Mouse (Mus musculus) thymus, postnatal 14 days (tissue): ENCODE results near the gene Myh9.

Source experiments
- DNase-seq: peaks from one replicate; pipeline ENCODE4 v3.0.0; 2021

Myh9 gene

DNA sequence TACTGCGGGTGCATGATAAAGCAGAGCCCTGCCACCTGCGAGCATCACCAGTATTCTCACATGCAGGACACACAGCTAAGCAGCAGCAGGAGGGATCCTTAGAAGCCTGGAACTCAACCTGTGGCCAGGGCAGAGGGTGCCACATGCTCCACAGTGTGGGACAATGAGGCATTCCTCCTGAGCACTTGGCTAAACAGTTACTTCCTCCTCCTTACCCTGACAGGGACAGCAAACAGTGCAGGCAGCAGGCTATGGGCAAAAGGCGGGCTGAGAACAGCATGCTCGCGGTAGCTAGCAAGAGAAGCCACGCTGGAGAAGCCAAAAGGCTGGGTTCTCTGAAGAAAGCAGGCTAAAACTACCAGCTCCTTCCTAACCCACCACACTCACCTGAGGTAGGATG is 14.2 kb downstream of the Myh9 start:
- no peak for DNase-seq

DNA sequence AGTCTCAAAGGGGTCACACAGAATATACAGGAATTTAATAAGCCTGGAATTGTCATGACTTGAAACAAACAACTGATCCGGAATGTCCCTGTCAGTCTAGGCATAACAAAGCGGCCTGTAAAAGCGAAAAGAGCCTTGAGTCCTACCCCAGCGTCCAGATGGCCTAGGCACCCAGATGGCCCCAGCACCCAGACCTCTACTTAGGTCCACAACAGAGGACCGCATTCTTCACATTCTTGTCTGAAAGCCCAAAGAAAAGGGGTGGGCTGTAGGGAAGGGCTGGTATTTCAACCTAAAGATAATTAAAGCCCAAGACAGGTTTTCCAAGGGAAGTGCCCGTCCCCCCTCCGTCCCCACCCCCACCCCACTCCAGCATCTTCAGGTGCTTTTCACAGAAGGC is 14.6 kb downstream of the Myh9 start:
- no peak for DNase-seq

DNA sequence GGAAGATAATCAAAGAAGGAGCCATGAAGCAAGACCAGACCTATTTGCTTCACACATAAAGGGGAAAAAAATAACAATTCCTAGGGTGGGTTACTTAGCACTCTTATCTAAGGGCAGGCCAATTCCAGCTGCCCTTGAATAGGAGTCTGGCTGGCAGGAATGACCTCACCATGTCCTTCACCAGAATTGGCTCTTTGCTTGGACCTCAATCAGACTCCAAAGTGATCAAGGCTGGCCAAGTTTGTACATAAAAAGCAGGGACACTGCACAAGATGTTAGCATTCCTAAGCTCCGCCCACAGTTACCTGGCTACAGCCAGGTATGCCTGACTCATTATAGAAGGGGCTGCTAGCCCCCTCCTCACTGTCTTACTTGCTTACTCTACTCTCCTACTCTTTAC is 16.6 kb downstream of the Myh9 start:
- no peak for DNase-seq

DNA sequence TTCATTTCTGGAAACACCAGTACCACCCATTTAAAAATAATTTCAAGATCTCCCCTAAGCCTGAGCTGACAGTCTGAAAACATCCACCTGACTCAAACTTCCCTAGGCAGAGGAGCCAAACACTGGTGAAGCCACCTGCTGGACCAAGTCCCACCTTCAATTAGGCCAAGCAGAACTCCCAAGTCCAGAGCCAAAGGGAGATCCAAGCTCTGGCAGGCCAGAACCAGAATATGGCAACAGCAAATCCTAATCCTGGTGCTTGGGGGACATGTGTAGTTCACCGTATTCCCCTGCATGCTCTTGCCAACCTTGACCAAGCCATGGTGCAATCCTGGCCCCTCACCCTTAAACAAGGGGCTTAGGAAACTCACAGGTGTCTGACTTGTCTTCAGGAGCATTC is 17.7 kb downstream of the Myh9 start:
- no peak for DNase-seq

DNA sequence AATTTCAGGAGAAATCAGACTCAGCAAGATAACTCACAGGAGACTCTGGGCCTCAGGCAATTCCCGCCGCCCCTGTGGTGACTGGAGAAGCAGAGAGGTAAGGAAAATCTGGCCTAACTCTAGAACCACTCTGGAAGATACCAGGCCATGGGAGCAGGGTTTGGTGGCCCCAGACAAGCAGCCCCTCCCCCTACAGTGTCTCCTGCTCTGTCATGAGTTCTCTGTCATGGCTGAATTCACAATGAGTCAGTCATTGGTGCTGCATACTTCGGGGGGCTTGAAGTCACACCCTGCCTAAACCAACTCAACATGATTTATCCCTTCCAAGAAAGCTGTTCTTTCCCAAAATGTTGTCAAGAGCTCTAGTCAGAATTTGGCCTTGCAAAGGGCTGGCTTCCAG is 18.3 kb downstream of the Myh9 start:
- no peak for DNase-seq

DNA sequence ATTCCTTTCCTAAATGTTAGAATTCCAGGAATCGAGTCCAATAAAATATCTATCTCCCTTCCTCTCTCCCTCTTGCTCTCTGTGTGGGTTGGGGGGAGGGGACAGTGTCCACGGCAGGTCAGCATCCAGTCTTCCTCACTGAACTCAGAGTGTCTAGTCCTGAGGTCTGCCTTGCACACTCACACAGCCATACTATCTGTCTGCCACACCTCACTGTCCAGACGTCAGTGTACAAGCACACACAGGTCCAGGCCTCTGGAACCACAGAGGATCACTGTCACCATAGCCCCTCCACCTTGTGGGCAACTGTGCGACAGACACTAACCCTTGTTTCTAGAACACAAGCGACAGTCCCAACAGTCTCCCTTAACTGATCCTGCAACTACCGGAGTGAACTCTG is 18.8 kb downstream of the Myh9 start:
- no peak for DNase-seq

DNA sequence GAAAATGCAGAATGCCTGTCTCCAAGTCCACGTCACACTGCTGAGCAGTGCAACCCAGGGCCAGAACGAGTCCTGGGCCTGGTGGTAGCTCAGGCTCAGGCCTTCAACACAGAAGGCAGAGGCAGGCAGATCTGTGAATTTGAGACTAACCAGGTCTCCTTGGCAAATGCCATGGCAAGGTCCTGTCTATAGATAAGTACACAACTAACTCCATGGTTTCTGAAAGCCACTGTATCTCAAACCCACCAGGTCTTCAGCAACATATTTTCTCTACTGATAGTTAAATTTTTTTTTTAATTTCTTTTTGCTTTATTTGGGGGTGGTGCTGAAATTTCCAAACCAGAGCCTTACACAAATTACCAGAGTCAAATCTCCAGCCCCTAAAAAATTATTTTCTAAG is 19.3 kb downstream of the Myh9 start:
- no peak for DNase-seq

DNA sequence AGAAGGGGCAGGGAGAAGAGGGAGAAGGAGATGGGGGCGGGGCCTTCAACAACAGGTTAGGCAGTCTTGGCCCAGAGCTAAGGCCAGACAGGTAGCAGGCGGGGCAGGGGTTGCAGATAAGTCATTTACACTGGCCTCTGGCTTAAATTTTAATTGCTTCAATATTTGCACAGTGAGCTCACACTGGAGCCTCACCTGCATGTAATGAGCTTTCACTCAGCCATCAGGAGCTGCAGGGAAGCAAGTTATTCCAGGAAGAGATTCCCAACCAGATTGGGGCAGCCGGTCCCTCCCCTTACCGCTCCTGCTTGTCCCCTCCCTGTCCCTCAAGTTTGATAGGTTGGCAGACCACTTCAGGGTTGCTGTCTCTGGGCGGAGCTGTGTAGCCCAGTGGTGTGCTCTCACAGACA is 19.9 kb downstream of the Myh9 start:
- DNase-seq = no peak

DNA sequence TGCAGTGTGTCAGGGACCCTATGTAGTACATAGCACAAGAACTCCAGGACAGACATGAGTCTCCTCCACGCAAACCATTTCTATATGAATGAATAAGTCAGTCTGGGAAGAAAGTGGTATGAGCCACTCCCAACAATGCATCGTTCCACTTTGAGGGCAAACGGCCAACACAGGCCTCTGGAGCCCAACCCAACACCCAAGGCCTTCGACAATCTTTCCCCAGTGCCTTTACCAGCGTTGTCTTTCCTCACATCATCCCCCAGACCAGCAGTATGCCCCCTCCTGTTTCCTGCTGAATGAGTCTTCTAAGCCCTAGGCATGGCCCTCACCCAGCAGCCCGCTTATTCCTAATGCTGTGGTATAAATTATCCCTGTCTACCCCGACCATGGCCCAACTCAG is 20.6 kb downstream of the Myh9 start:
- no peak for DNase-seq

DNA sequence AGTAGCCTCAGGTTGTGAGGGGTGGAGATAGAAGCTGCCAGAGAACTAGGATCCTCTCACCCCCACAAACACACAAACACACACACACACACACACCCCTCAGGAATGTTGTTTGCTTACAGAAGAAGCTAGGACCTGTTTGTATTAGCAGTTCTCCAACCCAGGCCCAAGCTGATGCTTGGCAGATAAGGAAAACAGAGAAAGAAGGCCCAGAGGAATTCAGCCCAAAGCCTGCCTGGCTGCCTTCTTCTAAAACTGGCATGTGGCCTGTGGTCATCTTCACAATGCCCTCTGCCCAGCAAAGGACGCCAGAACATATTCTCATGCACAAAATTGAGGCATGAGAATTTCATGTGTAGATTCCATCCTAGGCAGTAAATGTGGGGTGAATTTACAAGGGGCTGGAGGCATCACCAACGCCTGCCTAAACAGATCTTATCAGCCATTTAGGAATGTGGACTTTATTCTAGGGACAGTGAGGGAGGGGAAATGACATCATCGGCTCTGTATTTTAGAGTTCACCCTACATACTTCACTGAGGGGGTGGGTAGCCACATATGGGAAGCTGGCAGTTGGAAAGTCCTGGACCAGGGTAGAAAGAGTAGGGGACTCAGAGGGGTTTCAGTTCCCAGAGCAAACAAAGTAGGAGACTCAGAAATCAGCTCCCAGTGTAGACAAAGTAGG is 21.4 kb downstream of the Myh9 start:
- no peak for DNase-seq

DNA sequence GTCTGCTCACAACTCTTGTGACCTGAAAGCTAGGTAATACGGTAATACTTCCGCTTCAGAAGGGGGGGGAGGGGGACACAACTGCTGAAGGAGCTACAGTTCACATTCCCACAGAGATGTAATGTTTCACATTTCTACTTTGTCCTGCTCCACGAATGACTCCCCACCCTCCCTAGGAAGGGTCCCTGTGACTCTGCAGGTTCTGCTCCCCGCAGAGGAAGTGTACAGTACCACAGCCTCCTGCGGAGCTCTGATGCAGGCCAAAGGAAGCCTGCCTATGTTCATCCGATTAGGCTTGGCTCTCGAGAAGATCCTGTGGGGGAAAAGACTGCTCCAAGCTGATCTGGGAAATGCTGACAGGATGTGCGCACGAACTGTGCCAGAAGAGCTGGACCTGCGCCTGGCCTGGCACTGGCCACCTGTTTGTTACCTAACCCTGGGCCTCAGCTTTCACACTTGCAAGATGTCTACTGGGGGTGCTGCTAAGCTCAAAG is 22.0 kb downstream of the Myh9 start:
- DNase-seq = peak; percentile 43

DNA sequence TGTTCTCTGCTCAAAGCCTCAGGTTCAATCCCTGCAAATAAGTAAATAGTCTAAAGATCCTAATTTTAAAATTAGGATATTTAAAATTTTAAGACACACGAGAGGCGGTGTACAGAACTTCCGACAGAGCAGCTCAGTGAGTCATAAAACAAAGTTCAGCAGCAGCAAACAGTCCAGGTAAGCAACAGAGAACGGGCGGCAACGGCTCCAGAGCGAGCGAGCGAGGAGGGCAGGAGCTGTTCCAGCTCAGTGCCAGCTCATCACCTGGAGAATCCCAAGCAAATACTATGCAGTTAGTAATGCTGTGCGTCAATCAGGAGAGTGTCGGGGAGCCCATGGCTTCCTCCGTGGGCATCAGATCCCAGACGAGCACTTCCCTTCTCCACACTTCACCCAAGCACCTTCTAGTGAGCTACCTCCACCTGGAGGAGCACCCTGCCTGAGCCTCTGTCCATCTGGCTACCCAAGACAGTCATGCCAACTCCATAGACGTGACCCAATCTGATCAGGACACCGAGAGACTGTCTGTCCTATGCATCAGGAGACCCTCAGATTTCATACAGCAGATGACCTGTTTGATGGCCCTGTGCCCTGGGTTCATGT is 23.3 kb downstream of the Myh9 start:
- DNase-seq = no peak

DNA sequence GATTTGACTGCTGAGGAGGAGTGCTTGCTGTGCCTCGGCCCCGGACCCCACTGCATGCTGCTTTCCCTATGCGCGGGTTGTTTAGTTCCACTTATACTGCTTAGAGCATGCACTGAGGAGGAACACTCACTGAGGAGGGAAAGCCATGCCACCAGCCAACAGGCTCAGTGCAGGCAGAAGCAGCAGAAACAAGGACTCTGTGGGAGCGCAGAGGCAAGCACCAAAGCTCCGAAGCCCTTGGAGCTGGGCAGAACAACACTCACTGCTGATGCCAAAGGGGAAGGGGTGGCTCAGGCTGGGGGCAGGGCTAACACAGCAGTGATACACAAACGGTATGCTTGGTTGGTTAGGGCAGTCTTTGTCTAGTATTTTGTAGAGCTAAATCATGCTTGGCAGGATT is 24.6 kb downstream of the Myh9 start:
- no peak for DNase-seq

DNA sequence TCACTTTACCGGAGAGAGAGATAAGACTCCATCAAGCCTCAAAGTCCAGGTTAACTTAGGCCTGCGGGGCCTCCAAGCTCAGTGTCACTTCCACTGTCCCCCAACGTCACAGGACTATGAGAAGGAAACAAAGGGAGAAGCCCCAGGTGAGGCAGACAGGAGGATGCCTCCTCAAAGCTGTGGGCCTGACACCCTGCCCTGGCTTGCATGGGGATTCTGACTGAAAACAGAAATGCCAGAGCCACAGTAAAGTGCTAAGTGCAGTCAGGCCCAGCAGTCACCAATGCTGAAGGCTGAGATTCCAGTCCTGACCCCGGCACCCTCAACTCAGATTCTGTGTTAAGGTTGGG is 25.4 kb downstream of the Myh9 start:
- DNase-seq = no peak

DNA sequence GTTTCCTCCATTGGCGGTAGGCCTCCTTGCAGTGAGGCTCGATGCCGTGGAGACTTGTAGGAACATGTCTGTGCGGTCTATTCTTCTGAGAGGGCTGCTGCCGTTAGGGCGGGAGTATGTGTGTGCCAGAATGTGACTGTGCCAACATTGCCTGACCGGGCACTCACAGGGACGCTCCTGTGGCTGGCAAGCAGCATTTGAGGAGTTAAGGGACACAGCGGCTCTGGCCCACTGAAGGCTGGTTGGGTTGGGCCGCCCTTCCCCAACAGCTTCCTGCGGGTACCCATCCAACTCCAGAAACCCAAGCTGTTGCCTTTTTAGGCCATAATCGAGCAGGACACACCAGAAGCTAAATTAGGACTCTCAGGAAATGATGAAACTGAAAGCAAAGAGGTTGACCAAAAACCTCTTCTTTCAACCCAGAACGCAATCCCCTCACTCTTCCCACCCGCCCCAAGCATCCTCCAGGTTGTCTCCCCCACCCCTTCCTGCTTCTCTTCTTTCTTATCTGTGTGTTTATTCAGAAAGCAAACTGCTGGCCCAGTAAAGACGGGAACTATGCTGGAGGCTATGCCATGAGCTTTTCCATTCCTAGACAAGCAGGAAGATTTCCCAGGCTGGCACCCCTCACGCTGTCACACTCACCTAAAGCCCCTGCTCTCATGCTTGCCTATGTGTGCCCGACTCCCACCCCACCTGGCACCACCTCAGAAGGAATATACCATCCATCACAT is 25.9 kb downstream of the Myh9 start:
- no peak for DNase-seq

DNA sequence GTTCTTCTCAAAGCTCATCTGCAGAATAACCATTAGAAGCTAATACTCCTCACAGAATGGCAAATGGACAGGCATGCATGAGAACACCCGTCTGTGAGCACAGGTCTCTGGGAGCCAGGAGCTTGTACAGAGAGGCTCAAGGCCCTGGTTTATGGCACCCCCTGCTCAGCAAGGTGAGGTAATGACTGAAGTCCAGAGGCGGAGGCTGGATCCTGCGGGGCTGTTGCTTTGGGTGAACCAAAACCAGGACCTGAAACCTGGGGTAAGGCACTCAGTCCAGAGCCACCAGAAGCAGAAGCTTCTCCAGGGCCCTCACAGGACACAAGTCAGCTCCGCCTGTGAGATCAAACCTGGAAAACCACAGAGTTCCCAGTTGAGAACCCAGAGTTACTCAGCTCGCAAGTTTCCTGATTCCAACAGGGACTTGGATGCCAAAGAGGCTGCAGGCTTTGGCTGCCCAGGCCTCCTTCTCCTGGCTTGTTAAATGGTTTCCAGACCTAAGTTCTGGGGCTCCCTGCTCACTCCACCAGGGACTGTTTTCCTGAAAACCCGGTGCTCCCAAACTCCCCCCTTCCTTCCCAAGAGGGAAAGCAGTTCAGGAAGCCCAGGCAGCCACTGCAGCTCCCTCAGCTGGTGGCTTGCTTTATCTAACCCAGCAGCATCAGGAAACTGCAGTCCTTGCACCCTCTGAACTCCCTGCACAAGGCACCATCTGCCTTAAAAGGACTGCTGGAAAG is 28.2 kb downstream of the Myh9 start:
- no peak for DNase-seq

DNA sequence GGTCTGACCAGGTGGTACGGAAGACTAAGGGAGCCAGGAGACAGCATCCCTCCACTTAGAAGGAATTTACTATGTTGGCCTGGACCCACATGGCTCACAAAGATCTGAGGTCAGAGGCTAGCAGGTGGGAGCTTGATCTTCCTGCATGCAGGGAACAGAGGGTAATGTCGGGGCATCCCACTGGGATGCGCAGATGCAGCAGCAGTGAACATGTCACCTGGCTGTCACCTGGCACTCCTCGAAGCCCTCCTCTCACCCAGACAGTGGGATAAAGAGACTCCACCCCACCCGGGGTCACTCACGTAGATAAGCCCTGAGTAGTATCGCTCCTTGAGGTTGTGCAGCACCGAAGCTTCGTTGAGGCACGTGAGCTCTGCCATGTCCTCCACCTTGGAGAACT is 29.4 kb downstream of the Myh9 start:
- no peak for DNase-seq

DNA sequence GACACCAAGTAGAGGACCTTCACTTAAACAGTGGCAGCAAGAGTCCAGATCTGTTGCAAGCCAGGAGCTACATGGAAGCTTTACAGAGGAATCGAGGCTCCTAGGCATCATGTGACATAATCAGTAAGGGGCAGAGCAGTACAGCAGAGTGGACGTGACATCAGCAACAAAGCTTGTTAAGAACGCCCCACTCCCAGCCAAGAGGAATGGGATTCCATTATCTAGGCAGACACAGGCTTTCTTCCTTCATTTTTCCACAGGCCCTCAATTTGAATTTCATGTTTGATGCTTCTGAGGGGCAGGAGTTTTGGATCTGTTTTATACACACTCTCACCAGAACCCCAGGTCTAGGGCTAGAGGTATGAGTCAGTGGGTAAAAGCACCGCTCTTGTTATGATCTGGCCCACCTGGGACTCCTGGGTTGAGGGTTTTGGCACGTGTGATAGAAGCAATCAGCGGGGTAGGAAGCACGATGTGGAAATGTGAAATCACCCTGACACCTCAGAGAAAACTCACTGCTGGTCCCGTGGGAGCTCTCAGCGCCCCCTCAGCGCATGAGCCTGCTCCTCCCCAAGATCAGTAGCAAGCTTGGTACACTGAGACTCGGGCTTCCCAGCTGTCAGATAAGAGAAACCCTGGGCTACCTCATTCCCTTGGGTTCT is 30.7 kb downstream of the Myh9 start:
- no peak for DNase-seq

DNA sequence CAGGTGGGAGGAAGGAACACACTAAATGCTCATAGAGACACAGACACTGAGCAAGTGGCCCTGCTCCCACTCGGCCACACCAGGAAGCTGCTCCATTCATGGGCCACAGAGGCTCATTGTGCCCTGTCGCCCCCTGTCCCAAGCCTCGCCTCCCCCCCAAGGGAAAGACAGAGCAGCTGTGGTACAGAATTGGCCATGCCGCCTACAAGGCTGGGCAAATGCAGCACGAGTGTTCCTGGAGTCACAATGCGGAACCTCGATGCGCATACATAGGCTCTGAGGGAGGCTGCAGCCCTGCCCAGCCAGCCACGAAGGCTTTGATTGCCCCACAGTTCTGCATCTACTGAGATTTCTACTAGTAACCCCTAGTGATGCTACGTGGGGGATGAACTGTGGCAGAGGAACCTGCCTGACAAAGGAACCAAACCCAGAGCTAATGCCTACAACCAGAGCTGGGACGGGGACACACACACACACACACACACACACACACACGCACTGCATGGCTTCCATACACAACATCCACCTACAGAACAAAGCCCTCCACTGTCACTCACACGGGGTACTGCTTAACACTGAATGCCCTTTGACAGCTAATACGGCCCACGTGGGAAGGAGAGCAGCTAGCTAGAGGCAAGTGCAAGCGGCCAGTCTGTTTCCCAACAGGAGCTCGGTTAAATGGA is 31.4 kb downstream of the Myh9 start:
- no peak for DNase-seq

DNA sequence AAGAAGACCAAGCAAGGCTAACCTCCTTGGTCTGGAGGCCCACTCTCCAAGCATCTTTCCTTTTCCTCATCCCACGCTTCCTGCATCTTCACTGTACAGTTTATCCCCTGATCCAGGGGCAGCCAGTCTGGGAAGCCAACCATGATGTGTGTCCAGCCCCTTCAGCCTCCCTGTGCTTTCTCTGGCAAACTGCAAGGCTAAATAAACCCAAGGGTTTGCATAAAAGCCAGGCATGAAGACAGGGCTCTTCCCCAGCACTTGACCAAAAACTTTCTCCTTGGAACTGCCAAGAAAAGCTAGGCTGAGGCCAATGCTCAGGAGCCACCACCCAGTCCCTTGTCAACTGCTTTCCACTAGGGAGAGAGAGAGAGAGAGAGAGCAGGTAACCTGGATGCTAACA is 32.5 kb downstream of the Myh9 start:
- DNase-seq = no peak

DNA sequence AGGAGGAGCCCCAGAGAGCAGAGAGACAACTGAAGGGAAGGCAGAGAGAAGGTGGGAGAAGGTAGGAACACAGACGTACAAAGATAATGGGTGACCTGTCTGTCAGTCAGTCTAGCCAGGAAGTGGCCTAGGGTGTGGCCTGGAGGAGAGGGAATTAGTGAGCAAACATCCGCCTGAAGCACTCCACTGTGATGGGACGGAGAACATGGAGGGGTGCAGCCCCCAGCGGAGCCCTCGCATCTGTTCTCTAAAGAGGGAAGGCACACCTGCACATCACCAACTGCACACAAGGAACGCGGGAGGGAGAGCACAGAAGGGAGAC is 34.8 kb downstream of the Myh9 start:
- DNase-seq = peak; percentile 68

DNA sequence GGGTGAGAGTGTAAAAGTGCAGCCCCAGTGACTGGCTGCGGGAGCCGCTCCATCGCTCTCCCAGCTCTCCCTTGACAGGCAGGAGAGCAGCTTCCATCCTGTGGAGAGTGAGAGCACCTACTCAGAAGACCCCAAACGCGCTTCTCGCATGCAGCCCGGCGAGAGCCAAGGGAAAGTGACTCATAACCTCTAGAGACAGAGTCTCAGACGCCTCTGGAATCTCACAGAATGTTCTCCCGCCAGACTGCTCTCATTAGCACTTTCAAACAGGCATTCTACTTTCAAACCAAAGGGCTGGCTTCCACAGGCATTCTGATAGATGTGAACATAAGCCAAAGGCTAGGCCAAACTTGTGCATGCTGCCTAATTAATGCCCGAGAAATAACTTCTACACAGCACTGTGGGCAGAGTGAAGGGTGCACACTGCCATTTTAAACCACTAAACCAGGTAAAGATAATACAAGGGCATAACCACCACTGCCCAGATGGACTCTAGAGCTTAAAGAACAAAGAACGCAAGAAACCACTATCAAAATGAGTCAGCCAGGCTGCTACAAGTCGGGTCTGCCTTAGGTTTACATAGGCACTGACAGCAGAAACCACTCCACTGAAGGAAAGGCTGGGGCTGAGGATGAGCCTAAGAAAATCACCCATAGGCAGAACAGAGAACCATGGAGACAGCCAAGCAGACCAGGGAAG is 35.3 kb downstream of the Myh9 start:
- no peak for DNase-seq
